ENCODE assay signal across 13 mouse cellular contexts in genomic region chr4:43418973-43419656, GRCm38 (mm10). TPM values are rescaled to one million over a fixed set of nuclear protein-coding genes. Genes with fewer than 3 reads are reported as not detected.
DNase-seq lines count a peak whose midpoint lies in the region; ATAC-seq and TF ChIP-seq lines count a peak whose summit lies in the region.
"Had no signal": no experiment of that assay in that cellular context is flagged by ENCODE, and none has a peak within 500 bp of the region (broad histone marks: within the 10 kb centered on the region; RNA-seq: fewer than 3 reads in every experiment).

No protein-coding gene starts in this region.

- WGBS in lung, postnatal 0 days = 46% methylated on average over 15 of the region's 15 CpGs
- 48% methylated on average over 15 of the region's 15 CpGs for WGBS in heart, postnatal 0 days
- WGBS in neural tube, embryonic 15.5 days = 57% methylated on average over 15 of the region's 15 CpGs
- 62% methylated on average over 15 of the region's 15 CpGs for WGBS in forebrain, embryonic 13.5 days

- H3K27me3 ChIP-seq in lung, postnatal 0 days (replicated peaks; ENCODE audit: insufficient read depth, low read length) = no peaks in the 10 kb centered on the region
- H3K27me3 ChIP-seq in heart, postnatal 0 days (ENCODE audit: control insufficient read depth, insufficient read depth, low read length) = no peaks in the 10 kb centered on the region
- H3K27me3 ChIP-seq in neural tube, embryonic 15.5 days (replicated peaks) = peaks cover 23% of the 10 kb centered on the region
- H3K27me3 ChIP-seq in forebrain, embryonic 13.5 days = peaks cover 7% of the 10 kb centered on the region

- TF ChIP-seq EP300 in lung, postnatal 0 days (IDR thresholded peaks at IDR 0.05) = no peak
- no peak for TF ChIP-seq EP300 in heart, postnatal 0 days (IDR thresholded peaks at IDR 0.05; ENCODE audit: low read depth)

- peaks cover 27% of the 10 kb centered on the region for H3K4me1 ChIP-seq in lung, postnatal 0 days (ENCODE audit: insufficient read depth, low read depth, low read length)
- peaks cover 17% of the 10 kb centered on the region for H3K4me1 ChIP-seq in heart, postnatal 0 days (ENCODE audit: control insufficient read depth, insufficient read depth)
- peaks cover 28% of the 10 kb centered on the region for H3K4me1 ChIP-seq in neural tube, embryonic 15.5 days
- H3K4me1 ChIP-seq in forebrain, embryonic 13.5 days = no peaks in the 10 kb centered on the region

- no peak for ATAC-seq in lung, postnatal 0 days
- ATAC-seq in heart, postnatal 0 days (ENCODE audit: insufficient read depth, low read depth) = 0 out of 2 replicates have a peak, but pooled peaks have one; percentile 28
- ATAC-seq in neural tube, embryonic 15.5 days (ENCODE audit: low FRiP score) = no peak
- no peak for ATAC-seq in forebrain, embryonic 13.5 days

- H3K9me3 ChIP-seq in lung, postnatal 0 days (ENCODE audit: low read length) = no peaks in the 10 kb centered on the region
- no peaks in the 10 kb centered on the region for H3K9me3 ChIP-seq in heart, postnatal 0 days (replicated peaks; ENCODE audit: control insufficient read depth, low read length)
- no peaks in the 10 kb centered on the region for H3K9me3 ChIP-seq in neural tube, embryonic 15.5 days (replicated peaks)
- H3K9me3 ChIP-seq in forebrain, embryonic 13.5 days (replicated peaks) = no peaks in the 10 kb centered on the region
- H3K9me3 ChIP-seq: liver, embryonic 15.5 days had no signal

- intact Hi-C loops in gastrocnemius, postnatal 14 days (cut with DNase I; ENCODE audit: low total_unique reads) = no loop called here

- peak; percentile 36 for DNase-seq in gastrocnemius, postnatal 14 days
- DNase-seq in gastrocnemius, postnatal 10 days = no peak
- DNase-seq in lung, postnatal 0 days (ENCODE audit: low spot score) = peak; percentile 54
- DNase-seq in lung, postnatal 36 days = no peak
- peak; percentile 48 for DNase-seq in heart, postnatal 0 days (ENCODE audit: low spot score)
- DNase-seq in spleen, adult 12 weeks (ENCODE audit: low spot score) = no peak
- DNase-seq: cerebellum, adult 2 months; thymus, postnatal 14 days had no signal

- no peak; the same call in 1 of the 2 replicates for TF ChIP-seq CTCF in lung, postnatal 0 days (IDR thresholded peaks at IDR 0.05)
- TF ChIP-seq CTCF in heart, postnatal 0 days (IDR thresholded peaks at IDR 0.05; ENCODE audit: low read depth) = no peak

- H3K9ac ChIP-seq in lung, postnatal 0 days (replicated peaks; ENCODE audit: low read depth) = no peak overlapping the region
- no peak overlapping the region for H3K9ac ChIP-seq in heart, postnatal 0 days (replicated peaks; ENCODE audit: low read depth, low read length)
- H3K9ac ChIP-seq in neural tube, embryonic 15.5 days (replicated peaks) = no peak overlapping the region
- H3K9ac ChIP-seq in forebrain, embryonic 13.5 days = no peak overlapping the region
- H3K9ac ChIP-seq: liver, embryonic 15.5 days had no signal

- peaks cover 48% of the 10 kb centered on the region for H3K36me3 ChIP-seq in lung, postnatal 0 days (ENCODE audit: insufficient read depth, low read length)
- peaks cover 52% of the 10 kb centered on the region for H3K36me3 ChIP-seq in heart, postnatal 0 days (replicated peaks; ENCODE audit: control insufficient read depth, insufficient read depth, low read length)
- H3K36me3 ChIP-seq in neural tube, embryonic 15.5 days = peaks cover 81% of the 10 kb centered on the region
- peaks cover 75% of the 10 kb centered on the region for H3K36me3 ChIP-seq in forebrain, embryonic 13.5 days (ENCODE audit: poor library complexity, severe bottlenecking)

- H3K4me2 ChIP-seq in lung, postnatal 0 days (replicated peaks; ENCODE audit: low read depth, low read length) = no peak overlapping the region
- H3K4me2 ChIP-seq in heart, postnatal 0 days (ENCODE audit: low read depth, low read length) = no peak overlapping the region
- no peak overlapping the region for H3K4me2 ChIP-seq in neural tube, embryonic 15.5 days
- no peak overlapping the region for H3K4me2 ChIP-seq in forebrain, embryonic 13.5 days
- H3K4me2 ChIP-seq: liver, embryonic 15.5 days had no signal

- H3K27ac ChIP-seq in lung, postnatal 0 days (ENCODE audit: low read length) = peak overlapping the region; percentile 83
- H3K27ac ChIP-seq in heart, postnatal 0 days (ENCODE audit: low read depth) = peak overlapping the region; percentile 44
- H3K27ac ChIP-seq in neural tube, embryonic 15.5 days (replicated peaks) = 0 out of 2 replicates have a peak overlapping the region, but pooled peaks have one; percentile 13
- H3K27ac ChIP-seq in forebrain, embryonic 13.5 days = no peak overlapping the region
- H3K27ac ChIP-seq: liver, embryonic 15.5 days had no signal

- no peak overlapping the region for H3K4me3 ChIP-seq in lung, postnatal 0 days (ENCODE audit: low read depth, low read length)
- no peak overlapping the region for H3K4me3 ChIP-seq in heart, postnatal 0 days (ENCODE audit: low read depth, low read length)
- H3K4me3 ChIP-seq in neural tube, embryonic 15.5 days (replicated peaks) = no peak overlapping the region
- no peak overlapping the region for H3K4me3 ChIP-seq in forebrain, embryonic 13.5 days
- H3K4me3 ChIP-seq: erythroblast, embryonic 14.5 days; liver, embryonic 15.5 days had no signal

RNA-seq across cellular contexts. Expression of gene Fam166b, which starts 9.8 kb away (rescaled TPM):
- not detected for total RNA-seq in gastrocnemius, postnatal 14 days (2021)
- not detected for total RNA-seq in gastrocnemius, postnatal 10 days (2021)
- 4.6 and 6.8 TPM in 2 replicates for polyA plus RNA-seq in lung, postnatal 0 days (2015; fragmentation: Nextera tagmentation; extraction: Ambion mirVana)
- total RNA-seq in heart, postnatal 0 days (2014; rRNA removed; ENCODE audit: low replicate concordance) = not detected in 2 replicates
- polyA plus RNA-seq in heart, postnatal 0 days (2015; fragmentation: Nextera tagmentation; extraction: Ambion mirVana) = 0.14 and 0.25 TPM in 2 replicates
- 1.7 and 2.6 TPM in 2 replicates for polyA plus RNA-seq in neural tube, embryonic 15.5 days (2015; fragmentation: Nextera tagmentation; extraction: Ambion mirVana)
- 0.31 and 0.42 TPM in 2 replicates for polyA plus RNA-seq in forebrain, embryonic 13.5 days (2015; fragmentation: Nextera tagmentation; extraction: Ambion mirVana)
- polyA plus RNA-seq: liver, embryonic 15.5 days had no signal

RNA-seq across cellular contexts. Expression of gene Tesk1, which starts 22.6 kb away (rescaled TPM):
- total RNA-seq in gastrocnemius, postnatal 14 days (2021) = 10 to 100 TPM; 25.2 to 28.0 TPM
- total RNA-seq in gastrocnemius, postnatal 10 days (2021) = 10 to 100 TPM; 28.0 to 34.7 TPM
- polyA plus RNA-seq in lung, postnatal 0 days (2015; fragmentation: Nextera tagmentation; extraction: Ambion mirVana) = 7.3 and 8.0 TPM in 2 replicates
- total RNA-seq in heart, postnatal 0 days (2014; rRNA removed; ENCODE audit: low replicate concordance) = 51.3 and 55.5 TPM in 2 replicates
- polyA plus RNA-seq in heart, postnatal 0 days (2015; fragmentation: Nextera tagmentation; extraction: Ambion mirVana) = 3.9 and 5.1 TPM in 2 replicates
- polyA plus RNA-seq in neural tube, embryonic 15.5 days (2015; fragmentation: Nextera tagmentation; extraction: Ambion mirVana) = 9.7 and 14.1 TPM in 2 replicates
- polyA plus RNA-seq in forebrain, embryonic 13.5 days (2015; fragmentation: Nextera tagmentation; extraction: Ambion mirVana) = 6.0 and 6.3 TPM in 2 replicates

RNA-seq across cellular contexts. Expression of gene Cd72, which starts 35.3 kb away (rescaled TPM):
- not detected for total RNA-seq in gastrocnemius, postnatal 14 days (2021)
- total RNA-seq in gastrocnemius, postnatal 10 days (2021) = under 1 TPM in 1 of 2 experiments, not detected in 1; 0.61 TPM
- polyA plus RNA-seq in lung, postnatal 0 days (2015; fragmentation: Nextera tagmentation; extraction: Ambion mirVana) = 2.7 and 3.1 TPM in 2 replicates
- total RNA-seq in heart, postnatal 0 days (2014; rRNA removed; ENCODE audit: low replicate concordance) = 0.08 and 0.81 TPM in 2 replicates
- polyA plus RNA-seq in heart, postnatal 0 days (2015; fragmentation: Nextera tagmentation; extraction: Ambion mirVana) = 3.4 TPM in 2 replicates
- polyA plus RNA-seq in neural tube, embryonic 15.5 days (2015; fragmentation: Nextera tagmentation; extraction: Ambion mirVana) = 4.3 and 6.7 TPM in 2 replicates
- 3.9 and 4.0 TPM in 2 replicates for polyA plus RNA-seq in forebrain, embryonic 13.5 days (2015; fragmentation: Nextera tagmentation; extraction: Ambion mirVana)
- total RNA-seq: layer of hippocampus, postnatal 10 days had no signal

RNA-seq across cellular contexts. Expression of gene Rusc2, which starts 37.3 kb away (rescaled TPM):
- 10 to 100 TPM; 19.6 to 20.6 TPM for total RNA-seq in gastrocnemius, postnatal 14 days (2021)
- 10 to 100 TPM; 30.3 to 33.9 TPM for total RNA-seq in gastrocnemius, postnatal 10 days (2021)
- 22.2 and 23.4 TPM in 2 replicates for polyA plus RNA-seq in lung, postnatal 0 days (2015; fragmentation: Nextera tagmentation; extraction: Ambion mirVana)
- 32.2 and 34.9 TPM in 2 replicates for total RNA-seq in heart, postnatal 0 days (2014; rRNA removed; ENCODE audit: low replicate concordance)
- polyA plus RNA-seq in heart, postnatal 0 days (2015; fragmentation: Nextera tagmentation; extraction: Ambion mirVana) = 7.2 and 8.0 TPM in 2 replicates
- polyA plus RNA-seq in neural tube, embryonic 15.5 days (2015; fragmentation: Nextera tagmentation; extraction: Ambion mirVana) = 69.2 and 82.7 TPM in 2 replicates
- polyA plus RNA-seq in forebrain, embryonic 13.5 days (2015; fragmentation: Nextera tagmentation; extraction: Ambion mirVana) = 38.9 and 42.5 TPM in 2 replicates

Comparison
In these comparisons a context has a peak if more than half of its experiments do, and no peak if none do; other contexts are left out.
1. DNase-seq: peak in gastrocnemius, postnatal 14 days (single experiment), lung, postnatal 0 days (single experiment) and heart, postnatal 0 days (single experiment); none in gastrocnemius, postnatal 10 days (single experiment), lung, postnatal 36 days (single experiment) and spleen, adult 12 weeks (single experiment).